Mouse (Mus musculus) CH12.LX (cell line): ENCODE measurements around the gene Ostm1. TPM values are rescaled to one million over a fixed set of nuclear protein-coding genes. Genes with fewer than 3 reads are reported as not detected.

Source experiments
- DNase-seq: peaks from one replicate; pipeline ENCODE4 v3.0.0-alpha.2; 2013; ENCODE audit errors: extremely low read depth
- H3K27ac ChIP-seq: 2 replicates; pipeline ENCODE4 v1.5.1; 2012; ENCODE audit warnings: low read depth, mild to moderate bottlenecking, control low read depth, moderate library complexity; ENCODE audit not compliant: insufficient read depth
- H3K27me3 ChIP-seq: replicated peaks from 2 replicates; pipeline ENCODE3; 2012; ENCODE audit warnings: inconsistent platforms
- H3K36me3 ChIP-seq, 2 experiments: replicated peaks in 1 of 2; 2 replicates each; pipeline versions ENCODE3 to v1.6.1; 2012; ENCODE audit warnings: inconsistent platforms in 1 of 2, low read length in 1 of 2, mild to moderate bottlenecking in 1 of 2, mixed read lengths in 1 of 2, moderate library complexity in 1 of 2; ENCODE audit not compliant: control insufficient read depth in 1 of 2, insufficient read depth in 1 of 2
- H3K4me1 ChIP-seq, 2 experiments: 2 replicates each; pipeline ENCODE4 v1.6.1; 2012; ENCODE audit warnings: inconsistent platforms in 1 of 2, moderate library complexity in 1 of 2; ENCODE audit not compliant: insufficient read depth in 2 of 2, control insufficient read depth in 1 of 2
- H3K4me2 ChIP-seq: 2 replicates; pipeline ENCODE4 v1.6.1; 2012; ENCODE audit warnings: low read depth, mild to moderate bottlenecking, control low read depth; ENCODE audit not compliant: poor library complexity, insufficient read depth, severe bottlenecking
- H3K4me3 ChIP-seq, 3 experiments: fragments of 150-350 bp in 1 of 3; sonication (generic) in 1 of 3; replicated peaks in 1 of 3; 2 replicates each; pipeline versions ENCODE3 to v1.5.1; 2011 to 2012; ENCODE audit warnings: low read depth in 2 of 3, low read length in 2 of 3, mild to moderate bottlenecking in 2 of 3, moderate library complexity in 2 of 3, control low read depth in 1 of 3, improper control_type of control experiment in 1 of 3, inconsistent platforms in 1 of 3, mixed read lengths in 1 of 3; ENCODE audit not compliant: poor library complexity in 1 of 3
- H3K79me2 ChIP-seq: replicated peaks from 2 replicates; pipeline ENCODE4 v1.6.1; 2012; ENCODE audit warnings: mild to moderate bottlenecking, moderate library complexity; ENCODE audit not compliant: control insufficient read depth, poor library complexity, insufficient read depth, severe bottlenecking; ENCODE audit errors: extremely low read depth
- H3K9ac ChIP-seq: 2 replicates; pipeline ENCODE4 v1.6.1; 2012; ENCODE audit warnings: low read depth, mild to moderate bottlenecking, control low read depth, moderate library complexity; ENCODE audit not compliant: insufficient read depth
- H3K9me3 ChIP-seq: replicated peaks from 2 replicates; pipeline ENCODE3; 2012; ENCODE audit warnings: low read length, inconsistent platforms, mixed read lengths
- BHLHE40 ChIP-seq: IDR thresholded peaks from 2 replicates; pipeline ENCODE4 v1.6.1; 2011; ENCODE audit warnings: mild to moderate bottlenecking, low read depth, low read length, improper control_type of control experiment
- CHD1 ChIP-seq: IDR thresholded peaks from 2 replicates; pipeline ENCODE4 v1.6.1; 2012; ENCODE audit warnings: low read depth, low read length, improper control_type of control experiment, inconsistent platforms
- CHD2 ChIP-seq: IDR thresholded peaks from 2 replicates; pipeline ENCODE4 v1.6.1; 2011; ENCODE audit warnings: low read length, improper control_type of control experiment
- ELF1 ChIP-seq: IDR thresholded peaks from 2 replicates; pipeline ENCODE4 v1.6.1; 2014; ENCODE audit warnings: low read depth, mild to moderate bottlenecking, inconsistent platforms, low read length, improper control_type of control experiment
- EP300 ChIP-seq: IDR thresholded peaks from 2 replicates; pipeline ENCODE4 v1.6.1; 2011; ENCODE audit warnings: low read length, improper control_type of control experiment
- ETS1 ChIP-seq: conservative IDR thresholded peaks from 2 replicates; pipeline ENCODE4 v1.6.1; 2012; ENCODE audit warnings: low read depth, mild to moderate bottlenecking, inconsistent platforms, low read length, improper control_type of control experiment, moderate library complexity
- GABPA ChIP-seq: IDR thresholded peaks from 2 replicates; pipeline ENCODE4 v1.6.1; 2012; ENCODE audit warnings: low read depth, low read length, improper control_type of control experiment, inconsistent platforms; ENCODE audit not compliant: insufficient replicate concordance
- IRF4 ChIP-seq: IDR thresholded peaks from 2 replicates; pipeline ENCODE4 v1.6.1; 2014; ENCODE audit warnings: low read depth, mild to moderate bottlenecking, inconsistent platforms, low read length, improper control_type of control experiment
- JUN ChIP-seq: IDR thresholded peaks from 2 replicates; pipeline ENCODE4 v1.6.1; 2011; ENCODE audit warnings: low read depth, mild to moderate bottlenecking, low read length, improper control_type of control experiment, moderate library complexity; ENCODE audit not compliant: insufficient read depth
- JUND ChIP-seq: conservative IDR thresholded peaks from 2 replicates; pipeline ENCODE4 v1.6.1; 2011; ENCODE audit warnings: low read depth, low read length, improper control_type of control experiment
- MAFK ChIP-seq: IDR thresholded peaks from 2 replicates; pipeline ENCODE4 v1.6.1; 2011; ENCODE audit warnings: low read length, improper control_type of control experiment; ENCODE audit not compliant: insufficient replicate concordance
- MAX ChIP-seq: IDR thresholded peaks from 2 replicates; pipeline ENCODE4 v1.6.1; 2011; ENCODE audit warnings: low read length, improper control_type of control experiment
- MYC ChIP-seq: IDR thresholded peaks from 2 replicates; pipeline ENCODE4 v1.6.1; 2011; ENCODE audit warnings: low read depth, mild to moderate bottlenecking, improper control_type of control experiment, low read length
- NRF1 ChIP-seq: IDR thresholded peaks from 2 replicates; pipeline ENCODE4 v1.6.1; 2014; ENCODE audit warnings: low read depth, mild to moderate bottlenecking, inconsistent platforms, low read length, improper control_type of control experiment, moderate library complexity
- POLR2AphosphoS2 ChIP-seq: IDR thresholded peaks from 2 replicates; pipeline ENCODE4 v1.6.1; 2011; ENCODE audit warnings: low read depth, low read length, improper control_type of control experiment
- RAD21 ChIP-seq: IDR thresholded peaks from 2 replicates; pipeline ENCODE4 v1.6.1; 2011; ENCODE audit warnings: low read depth, mild to moderate bottlenecking, low read length, improper control_type of control experiment, moderate library complexity
- TBP ChIP-seq: conservative IDR thresholded peaks from 2 replicates; pipeline ENCODE4 v1.6.1; 2011; ENCODE audit warnings: low read depth, low read length, improper control_type of control experiment
- ZC3H11A ChIP-seq: IDR thresholded peaks from 2 replicates; pipeline ENCODE4 v1.6.1; 2012; ENCODE audit warnings: low read depth, mild to moderate bottlenecking, inconsistent platforms, low read length, improper control_type of control experiment
- ZMIZ1 ChIP-seq: IDR thresholded peaks from 2 replicates; pipeline ENCODE4 v1.6.1; 2012; ENCODE audit warnings: low read depth, mild to moderate bottlenecking, inconsistent platforms, low read length, improper control_type of control experiment
- ZNF384 ChIP-seq: IDR thresholded peaks from 2 replicates; pipeline ENCODE4 v1.6.1; 2012; ENCODE audit warnings: low read depth, low read length, improper control_type of control experiment, inconsistent platforms
- dilution Hi-C: fragments of 300-500 bp; cut with MboI; formaldehyde crosslinking; loops from 2 replicates; pipeline ENCODE4 v1.14.3; 2020; ENCODE audit warnings: low sequenced_read_pairs; ENCODE audit not compliant: extremely low pct_unique_long_range_greater_than_20kb, extremely low pct_ligation_motif_present
- in situ Hi-C: fragments of 300-500 bp; cut with MboI; formaldehyde crosslinking; loops from 3 replicates; pipeline ENCODE4 v1.14.3; 2019; ENCODE audit warnings: low sequenced_read_pairs, low pct_ligation_motif_present, low pct_unique_long_range_greater_than_20kb, mixed read lengths
- polyA plus RNA-seq: library from polyadenylated mRNA; unstranded; fragments of >175 nt; gene quantifications from 2 replicates; pipeline ENCODE4 v1.2.1, GENCODE M21; 2012; ENCODE audit warnings: low read depth; ENCODE audit not compliant: insufficient read length
- total RNA-seq, 2 experiments: library from RNA; depleted of rRNA; stranded (reverse); fragments of 300-350 nt in 1 of 2; fragments of >200 nt in 1 of 2; gene quantifications; 2 replicates each; pipeline ENCODE4 v1.2.3; 2012 to 2014

Ostm1 gene
- total and polyA plus RNA-seq, 3 experiments = 19.4 to 30.2 (median 19.4) TPM

DNA sequence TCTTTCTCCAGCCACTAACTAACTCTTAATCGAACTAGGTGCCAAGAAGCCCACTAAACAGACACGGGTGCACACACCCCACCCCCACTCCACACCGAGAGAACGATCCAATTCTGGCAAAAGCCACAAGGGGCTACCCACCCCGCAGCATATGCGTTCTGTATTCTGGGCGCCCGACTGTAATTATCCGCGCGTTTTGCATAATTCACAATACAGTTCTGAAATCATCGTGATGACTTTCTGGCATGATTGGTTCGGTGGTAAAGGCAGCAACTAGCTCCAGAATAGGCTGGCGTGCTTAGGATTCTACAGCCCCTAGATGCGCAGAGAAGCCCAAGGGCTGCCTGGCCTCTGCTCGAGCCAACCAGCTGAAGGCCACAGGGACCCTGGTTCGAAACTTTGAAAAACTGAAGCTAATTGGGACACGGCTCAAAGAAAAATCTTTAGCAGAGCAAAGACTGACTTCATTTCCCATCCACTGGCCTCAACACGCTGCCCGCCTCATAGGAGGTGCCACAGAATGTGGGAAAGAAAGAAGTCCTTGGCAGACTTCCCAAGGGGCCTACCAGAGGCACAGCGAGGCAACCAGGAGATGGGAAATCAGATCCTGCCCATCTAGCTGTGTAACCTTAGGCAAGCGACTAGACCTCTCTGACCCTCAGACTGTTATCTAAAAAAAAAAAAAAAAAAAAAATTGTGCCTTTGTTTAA lies 2.1 kb downstream of the Ostm1 start:
- Histone ChIP-seq H3K4me2 (no peak overlapping the region), H3K27ac (no peak overlapping the region), H3K36me3 (no peaks in the 10 kb centered on the region), H3K79me2 (no peaks in the 10 kb centered on the region), H3K9ac (no peak overlapping the region), H3K27me3 (peaks cover 10% of the 10 kb centered on the region), H3K9me3 (peaks cover 24% of the 10 kb centered on the region), H3K4me3 (no peak overlapping the region), H3K4me1 (no peaks in the 10 kb centered on the region)
- dilution Hi-C loops (no loop called here), in situ Hi-C loops (no loop called here)
- TF ChIP-seq CHD1 (no peak), CHD2 (no peak), GABPA (no peak), MAFK (no peak), POLR2AphosphoS2 (no peak), ETS1 (no peak), ZMIZ1 (no peak), TBP (no peak), NRF1 (no peak), EP300 (no peak), ELF1 (no peak), JUN (no peak), IRF4 (no peak), MYC (no peak), BHLHE40 (no peak), RAD21 (no peak), JUND (no peak), ZC3H11A (no peak), MAX (no peak), ZNF384 (no peak)
- DNase-seq = no peak
